Mouse (Mus musculus) activated CD4-positive, CD25-positive, alpha-beta regulatory T cell, adult 9 weeks (primary cell): Measurements from ENCODE around the gene Ccdc69. TPM values are rescaled to one million over a fixed set of nuclear protein-coding genes. Genes with fewer than 3 reads are reported as not detected.

Experiments used
- polyA plus RNA-seq: library from polyadenylated mRNA; unstranded; fragments of 100-300 nt; shearing (Covaris generic); gene quantifications from one replicate; pipeline ENCODE4 v1.2.1, GENCODE M21; 2017

Ccdc69 gene
- polyA plus RNA-seq: 73.2 TPM

GRCm38 (mm10) chr11:55077331-55078231 lies at the start of gene Ccdc69:
TSS of gene Ccdc69 (minus strand) at chr11:55078131.

GRCm38 (mm10) chr11:55097463-55098188 lies 19.7 kb upstream of the Ccdc69 start, which contains the start of gene Gm2a:
TSS of gene Gm2a (plus strand) at chr11:55098115.

GRCm38 (mm10) chr11:55033040-55033660 lies 44.8 kb downstream of the Ccdc69 start, which contains the start of gene Anxa6:
TSS of gene Anxa6 (minus strand) at chr11:55033445.

Other genes starting within 250 kb of the Ccdc69 start
- gene Lyrm7, start 217.2 kb downstream of the Ccdc69 start, polyA plus RNA-seq: 6.4 TPM
- 367 TPM for gene Hint1, start 211.7 kb downstream of the Ccdc69 start, polyA plus RNA-seq
- gene Gpx3, start 175.7 kb downstream of the Ccdc69 start, polyA plus RNA-seq: 2.0 TPM
- 187 TPM for gene Tnip1, start 115.2 kb downstream of the Ccdc69 start, polyA plus RNA-seq
- 613 TPM for gene Anxa6, start 44.7 kb downstream of the Ccdc69 start, polyA plus RNA-seq
- gene Gm2a, start 20.0 kb upstream of the Ccdc69 start, polyA plus RNA-seq: 112 TPM
- 0.56 TPM for gene Slc36a3, start 73.6 kb upstream of the Ccdc69 start, polyA plus RNA-seq
- not detected for gene Slc36a2, start 106.9 kb upstream of the Ccdc69 start, polyA plus RNA-seq
- gene Slc36a1, start 126.2 kb upstream of the Ccdc69 start, polyA plus RNA-seq: 2.1 TPM